Mouse (Mus musculus): ENCODE data around the gene Ank3. TPM values are rescaled to one million over a fixed set of nuclear protein-coding genes. Genes with fewer than 3 reads are reported as not detected.
A peak's percentile ranks its signal among the peaks of the same experiment; 100 is the strongest.

Ank3 gene
- polyA plus RNA-seq, 1 experiment from 2014 or later = 136 TPM

- Histone ChIP-seq H3K4me2 (replicated peaks) (peak overlapping the region; percentile 34), H3K9ac (no peak overlapping the region), H3K9me3 (ENCODE audit: control insufficient read depth, low read length) (no peaks in the 10 kb centered on the region), H3K27me3 (ENCODE audit: control insufficient read depth, insufficient read depth, low read length) (no peaks in the 10 kb centered on the region), H3K36me3 (replicated peaks; ENCODE audit: control insufficient read depth, insufficient read depth) (peaks cover 21% of the 10 kb centered on the region; the same call in 1 of the 2 replicates), H3K4me1 (replicated peaks; ENCODE audit: control insufficient read depth, insufficient read depth, low read length) (peaks cover 8% of the 10 kb centered on the region; the same call in 1 of the 2 replicates), H3K4me3 (replicated peaks; ENCODE audit: low read length) (no peak overlapping the region), H3K27ac (no peak overlapping the region)
- whole genome bisulfite sequencing = 6% methylated on average over 14 of the region's 14 CpGs
- ATAC-seq (ENCODE audit: low FRiP score) (0 out of 2 replicates have a peak, but pooled peaks have one; percentile 21), DNase-seq (ENCODE audit: low spot score) (no peak)
Measured at GRCm38 (mm10) chr10:69924845-69925244, 526.3 kb downstream of the Ank3 start.

DNA sequence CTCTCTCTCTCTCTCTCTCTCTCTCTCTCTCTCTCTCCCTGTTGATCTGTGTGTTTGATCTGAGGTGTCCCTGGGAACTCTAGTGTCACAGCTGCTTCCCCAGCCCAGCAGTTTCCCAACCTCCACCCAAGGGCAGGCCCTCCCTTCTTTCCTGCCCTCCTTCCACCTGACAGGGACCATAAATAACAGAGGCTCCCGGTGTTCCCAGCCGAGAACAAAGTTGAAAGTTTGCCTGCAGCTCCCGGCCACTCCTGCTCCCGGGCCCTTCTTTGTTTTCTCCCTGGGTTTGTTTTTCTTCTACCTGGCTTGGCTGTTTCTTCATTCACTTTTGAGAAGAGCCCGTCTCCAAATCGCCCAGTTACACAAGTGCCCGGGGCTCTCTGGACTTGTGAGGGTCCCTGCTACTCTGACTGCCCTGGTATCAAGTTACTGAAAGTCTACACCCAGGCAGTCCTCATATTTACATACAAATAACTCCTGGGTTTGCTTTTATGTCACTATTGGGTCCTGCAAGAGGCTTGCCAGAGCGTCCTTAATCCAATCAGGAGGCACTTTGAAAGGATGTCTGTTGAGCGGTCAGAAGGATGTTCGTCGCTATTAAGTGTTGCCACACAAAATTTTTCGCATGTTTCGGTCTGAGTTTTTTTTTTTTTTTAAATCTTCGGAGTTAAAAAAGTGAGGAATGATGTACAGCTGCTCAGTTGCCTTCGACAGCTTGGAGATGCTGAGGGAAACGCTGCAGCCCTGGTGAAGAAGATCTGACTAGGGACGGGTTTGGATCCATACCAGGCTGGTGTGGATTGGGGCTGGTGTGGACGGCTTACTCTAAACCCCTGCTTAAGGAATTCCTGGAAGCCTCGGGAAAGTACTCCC lies 526.9 kb downstream of the Ank3 start:
- H3K36me3 ChIP-seq (replicated peaks; ENCODE audit: control insufficient read depth, insufficient read depth) = peaks cover 19% of the 10 kb centered on the region; the same call in 1 of the 2 replicates
- no peaks in the 10 kb centered on the region for H3K9me3 ChIP-seq (ENCODE audit: control insufficient read depth, low read length)
- peak overlapping the region; percentile 34 for H3K4me2 ChIP-seq (replicated peaks)
- H3K4me1 ChIP-seq (replicated peaks; ENCODE audit: control insufficient read depth, insufficient read depth, low read length) = peaks cover 8% of the 10 kb centered on the region; the same call in 1 of the 2 replicates
- 2% methylated on average over 19 of the region's 19 CpGs for WGBS
- no peak for ATAC-seq (ENCODE audit: low FRiP score)
- no peak overlapping the region for H3K27ac ChIP-seq
- no peak for DNase-seq (ENCODE audit: low spot score)
- no peak overlapping the region for H3K9ac ChIP-seq
- no peak overlapping the region for H3K4me3 ChIP-seq (replicated peaks; ENCODE audit: low read length)
- H3K27me3 ChIP-seq (ENCODE audit: control insufficient read depth, insufficient read depth, low read length) = no peaks in the 10 kb centered on the region

DNA sequence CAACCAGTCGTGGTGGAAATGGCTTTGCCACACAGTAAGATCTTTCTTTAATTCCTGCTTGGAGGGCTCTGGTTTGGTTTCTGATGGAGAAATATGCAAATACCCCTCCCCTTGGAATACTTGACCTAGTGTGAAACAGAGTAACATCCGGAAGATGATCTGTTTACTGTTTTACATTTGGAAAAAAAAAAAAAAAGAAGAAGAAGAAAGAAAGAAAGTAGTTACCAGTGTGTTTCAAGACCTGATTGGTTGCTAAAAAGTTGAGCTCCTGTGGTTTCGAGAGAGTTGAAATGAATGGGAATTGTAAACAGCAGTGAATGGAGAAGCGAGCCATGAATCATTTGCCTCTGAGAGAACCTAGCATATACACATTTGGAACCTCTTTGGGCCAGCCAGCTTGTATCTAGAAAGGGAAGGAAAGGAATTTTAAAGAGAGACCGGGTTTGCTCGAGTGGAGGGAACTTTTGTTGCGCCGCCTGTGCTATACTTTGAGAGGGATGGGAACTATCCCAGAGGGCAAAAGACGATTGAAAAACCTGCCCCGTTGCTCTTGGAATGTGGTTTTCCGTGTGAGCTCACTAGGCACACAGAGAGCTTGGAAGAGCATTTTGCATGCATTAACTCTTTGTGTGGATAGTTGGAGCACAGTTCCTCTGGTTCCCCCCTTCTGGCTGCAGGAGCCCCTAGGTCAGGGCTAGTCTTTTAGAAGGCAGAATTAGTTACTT lies 527.7 kb downstream of the Ank3 start:
- no peak for ATAC-seq (ENCODE audit: low FRiP score)
- no peaks in the 10 kb centered on the region for H3K9me3 ChIP-seq (ENCODE audit: control insufficient read depth, low read length)
- no peak overlapping the region for H3K4me3 ChIP-seq (replicated peaks; ENCODE audit: low read length)
- peaks cover 8% of the 10 kb centered on the region; the same call in 1 of the 2 replicates for H3K4me1 ChIP-seq (replicated peaks; ENCODE audit: control insufficient read depth, insufficient read depth, low read length)
- H3K27me3 ChIP-seq (ENCODE audit: control insufficient read depth, insufficient read depth, low read length) = no peaks in the 10 kb centered on the region
- H3K9ac ChIP-seq = no peak overlapping the region
- H3K36me3 ChIP-seq (replicated peaks; ENCODE audit: control insufficient read depth, insufficient read depth) = peaks cover 16% of the 10 kb centered on the region; the same call in 1 of the 2 replicates
- no peak for DNase-seq (ENCODE audit: low spot score)
- WGBS = 2% methylated on average over 11 of the region's 11 CpGs
- peak overlapping the region; percentile 34 for H3K4me2 ChIP-seq (replicated peaks)
- H3K27ac ChIP-seq = no peak overlapping the region

GRCm38 (mm10) chr10:69927012-69927411 lies 528.4 kb downstream of the Ank3 start:
- Histone ChIP-seq H3K27ac (no peak overlapping the region), H3K27me3 (ENCODE audit: control insufficient read depth, insufficient read depth, low read length) (no peaks in the 10 kb centered on the region), H3K4me2 (replicated peaks) (peak overlapping the region; percentile 34), H3K4me1 (replicated peaks; ENCODE audit: control insufficient read depth, insufficient read depth, low read length) (peaks cover 8% of the 10 kb centered on the region; the same call in 1 of the 2 replicates), H3K9me3 (ENCODE audit: control insufficient read depth, low read length) (no peaks in the 10 kb centered on the region), H3K9ac (no peak overlapping the region), H3K36me3 (replicated peaks; ENCODE audit: control insufficient read depth, insufficient read depth) (peaks cover 17% of the 10 kb centered on the region), H3K4me3 (replicated peaks; ENCODE audit: low read length) (no peak overlapping the region)
- WGBS = 11% methylated on average over 9 of the region's 9 CpGs
- ATAC-seq (ENCODE audit: low FRiP score) (no peak), DNase-seq (ENCODE audit: low spot score) (no peak)

DNA sequence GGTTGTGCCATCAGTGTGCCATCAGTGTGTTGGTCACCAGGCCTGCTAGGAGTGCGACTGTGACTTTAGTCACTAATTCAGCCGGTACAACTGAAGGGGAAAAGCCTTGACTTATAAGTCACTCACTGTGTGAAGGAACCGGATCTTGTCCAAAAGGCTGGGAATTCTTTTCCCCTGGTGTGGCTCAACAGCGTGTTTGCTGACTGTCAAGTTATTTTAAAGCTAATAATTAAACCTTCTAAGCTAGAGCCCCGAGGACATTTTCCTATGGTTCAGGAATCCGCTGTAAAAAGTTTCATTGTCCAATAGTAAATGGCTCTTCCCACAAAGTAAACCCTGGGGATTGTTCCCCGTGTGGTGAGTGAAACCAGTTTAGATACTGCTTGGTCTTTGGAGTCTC lies 529.8 kb downstream of the Ank3 start:
- Histone ChIP-seq H3K4me2 (replicated peaks) (no peak overlapping the region), H3K9me3 (ENCODE audit: control insufficient read depth, low read length) (no peaks in the 10 kb centered on the region), H3K9ac (no peak overlapping the region), H3K27me3 (ENCODE audit: control insufficient read depth, insufficient read depth, low read length) (no peaks in the 10 kb centered on the region), H3K4me3 (replicated peaks; ENCODE audit: low read length) (no peak overlapping the region), H3K4me1 (replicated peaks; ENCODE audit: control insufficient read depth, insufficient read depth, low read length) (peaks cover 8% of the 10 kb centered on the region; the same call in 1 of the 2 replicates), H3K27ac (no peak overlapping the region), H3K36me3 (replicated peaks; ENCODE audit: control insufficient read depth, insufficient read depth) (peaks cover 26% of the 10 kb centered on the region)
- DNase-seq (ENCODE audit: low spot score) = no peak
- ATAC-seq (ENCODE audit: low FRiP score) = no peak
- 41% methylated on average over 7 of the region's 7 CpGs for WGBS

DNA sequence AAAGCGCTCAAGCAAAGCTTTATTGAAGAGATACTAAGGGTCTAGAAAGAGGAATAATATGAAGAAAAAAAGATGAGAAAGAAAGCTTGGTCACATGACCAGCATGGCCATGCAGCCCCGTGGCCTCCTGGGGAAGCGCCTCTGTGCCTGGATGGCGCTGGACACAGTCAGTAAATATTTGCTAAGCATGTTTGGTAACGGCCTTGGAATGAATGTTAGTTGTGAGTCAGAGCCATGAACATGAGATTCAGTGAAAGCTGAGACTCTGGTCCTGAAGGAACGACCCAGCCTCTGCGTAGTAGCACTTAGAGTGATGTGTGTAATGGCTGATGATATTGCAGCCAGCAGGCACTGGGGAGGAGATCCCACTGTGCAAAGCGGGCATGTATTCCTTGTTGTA lies 531.9 kb downstream of the Ank3 start:
- H3K9ac ChIP-seq = no peak overlapping the region
- no peak overlapping the region for H3K4me3 ChIP-seq (replicated peaks; ENCODE audit: low read length)
- H3K4me2 ChIP-seq (replicated peaks) = no peak overlapping the region
- 92% methylated on average over 8 of the region's 8 CpGs for WGBS
- H3K4me1 ChIP-seq (replicated peaks; ENCODE audit: control insufficient read depth, insufficient read depth, low read length) = 0 out of 2 replicates have a peak, but pooled peaks cover 3% of the 10 kb centered on the region
- DNase-seq (ENCODE audit: low spot score) = no peak
- no peaks in the 10 kb centered on the region for H3K9me3 ChIP-seq (ENCODE audit: control insufficient read depth, low read length)
- no peak for ATAC-seq (ENCODE audit: low FRiP score)
- peaks cover 30% of the 10 kb centered on the region for H3K36me3 ChIP-seq (replicated peaks; ENCODE audit: control insufficient read depth, insufficient read depth)
- no peak overlapping the region for H3K27ac ChIP-seq
- no peaks in the 10 kb centered on the region for H3K27me3 ChIP-seq (ENCODE audit: control insufficient read depth, insufficient read depth, low read length)

DNA sequence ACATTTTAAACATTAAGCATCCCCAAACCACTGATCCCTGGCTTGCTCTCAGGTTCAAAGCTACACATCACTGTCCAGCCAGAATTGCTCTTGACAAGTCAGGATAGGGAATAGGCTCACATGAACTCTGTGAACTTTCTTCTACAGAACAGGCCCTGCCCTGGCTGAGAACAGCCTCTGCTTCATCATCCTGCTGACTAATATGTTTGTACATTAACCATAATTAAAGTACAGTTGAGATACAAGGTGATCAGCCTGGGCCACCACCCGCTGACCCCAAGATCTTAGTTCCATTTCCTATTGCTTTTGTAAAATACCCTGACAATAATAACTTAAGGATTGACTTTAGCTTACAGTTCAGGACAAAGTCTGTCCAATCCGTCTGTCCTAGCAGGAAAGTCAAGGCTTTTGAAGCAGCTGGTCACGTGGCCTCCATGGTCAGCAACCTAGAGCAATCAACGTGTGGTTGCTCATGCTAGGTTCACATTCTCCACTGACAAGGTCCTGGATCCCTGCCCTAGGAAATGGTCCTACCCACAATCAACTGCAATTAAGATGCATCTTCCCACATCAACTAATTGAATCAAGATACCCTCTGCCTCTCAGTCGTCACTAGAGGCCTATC lies 538.0 kb downstream of the Ank3 start:
- H3K4me2 ChIP-seq (replicated peaks) = no peak overlapping the region
- no peaks in the 10 kb centered on the region for H3K4me1 ChIP-seq (replicated peaks; ENCODE audit: control insufficient read depth, insufficient read depth, low read length)
- peaks cover 27% of the 10 kb centered on the region for H3K36me3 ChIP-seq (replicated peaks; ENCODE audit: control insufficient read depth, insufficient read depth)
- no peaks in the 10 kb centered on the region for H3K27me3 ChIP-seq (ENCODE audit: control insufficient read depth, insufficient read depth, low read length)
- ATAC-seq (ENCODE audit: low FRiP score) = no peak
- H3K9me3 ChIP-seq (ENCODE audit: control insufficient read depth, low read length) = no peaks in the 10 kb centered on the region
- no peak overlapping the region for H3K27ac ChIP-seq
- WGBS = 91% methylated on average over 5 of the region's 5 CpGs
- no peak for DNase-seq (ENCODE audit: low spot score)
- no peak overlapping the region for H3K4me3 ChIP-seq (replicated peaks; ENCODE audit: low read length)
- no peak overlapping the region for H3K9ac ChIP-seq

DNA sequence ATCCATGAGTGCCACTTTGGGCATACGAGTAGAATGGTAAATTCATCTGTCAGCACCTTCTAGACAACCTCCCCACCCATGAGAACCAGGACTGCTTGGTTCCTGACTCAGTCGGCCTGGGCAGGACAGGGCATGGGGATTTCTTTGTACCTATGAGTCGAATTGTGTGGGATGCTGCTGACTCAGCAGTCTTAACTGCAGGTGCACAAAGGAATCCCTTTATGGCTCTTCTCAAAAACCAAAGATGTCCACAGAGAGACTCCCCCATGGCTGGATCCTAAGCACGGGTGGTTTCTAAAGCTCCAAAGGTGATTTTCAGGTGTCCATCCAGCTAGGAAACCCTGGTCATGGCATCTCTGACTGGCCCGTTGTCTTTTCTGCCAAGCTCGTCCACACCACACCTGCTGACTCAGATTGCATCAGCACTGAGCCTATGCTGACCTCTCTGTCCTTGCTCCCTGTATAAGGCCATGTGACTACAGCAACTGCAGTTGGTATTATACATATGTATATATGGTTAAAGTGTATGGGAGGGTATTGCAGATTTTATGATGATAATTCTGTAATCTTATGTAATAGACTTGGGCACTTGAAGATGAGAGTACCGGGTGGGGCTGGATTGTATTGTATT lies 538.8 kb downstream of the Ank3 start:
- 90% methylated on average over 7 of the region's 7 CpGs for WGBS
- no peaks in the 10 kb centered on the region for H3K9me3 ChIP-seq (ENCODE audit: control insufficient read depth, low read length)
- no peaks in the 10 kb centered on the region for H3K27me3 ChIP-seq (ENCODE audit: control insufficient read depth, insufficient read depth, low read length)
- peaks cover 27% of the 10 kb centered on the region for H3K36me3 ChIP-seq (replicated peaks; ENCODE audit: control insufficient read depth, insufficient read depth)
- no peak for ATAC-seq (ENCODE audit: low FRiP score)
- H3K4me1 ChIP-seq (replicated peaks; ENCODE audit: control insufficient read depth, insufficient read depth, low read length) = no peaks in the 10 kb centered on the region
- H3K27ac ChIP-seq = no peak overlapping the region
- H3K9ac ChIP-seq = no peak overlapping the region
- no peak for DNase-seq (ENCODE audit: low spot score)
- no peak overlapping the region for H3K4me2 ChIP-seq (replicated peaks)
- no peak overlapping the region for H3K4me3 ChIP-seq (replicated peaks; ENCODE audit: low read length)
